Mouse (Mus musculus) adipocyte (in vitro differentiated cells): ENCODE data around the gene Prkag2.

Experiments
- DNase-seq: peaks from one replicate; pipeline ENCODE4 v3.0.0-alpha.2; 2016; ENCODE audit warnings: low spot score

Gene Prkag2

DNA sequence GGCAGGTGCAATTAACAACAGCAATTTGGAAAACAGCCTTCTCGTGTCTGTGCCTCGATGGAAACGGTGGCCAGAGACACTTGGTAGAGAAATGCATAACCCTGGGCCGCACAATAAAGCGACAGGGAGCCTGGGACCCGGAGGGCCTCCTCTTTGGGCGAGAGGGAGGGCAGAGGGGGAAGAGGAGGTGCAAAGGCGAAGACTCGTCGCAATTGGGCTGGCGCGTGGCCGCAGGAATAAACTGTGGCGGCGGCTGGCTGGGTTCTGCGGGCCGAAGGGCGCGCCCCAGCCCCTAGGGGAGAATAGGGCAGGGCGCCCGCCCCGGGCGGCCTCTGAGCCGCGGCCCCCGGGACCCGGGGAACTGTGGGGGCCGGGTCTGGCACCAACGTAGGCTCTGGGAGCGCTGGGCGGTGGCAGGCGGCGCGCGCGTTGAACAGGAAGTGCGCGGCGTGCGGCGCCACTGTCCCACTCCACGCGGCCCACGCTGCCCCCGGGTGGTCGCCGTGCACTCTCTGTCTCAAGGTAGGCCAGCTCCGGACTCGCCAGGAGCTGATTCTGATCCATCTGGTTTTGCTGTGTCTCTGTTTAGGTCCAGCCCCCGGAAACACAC is at the start of gene Prkag2:
Gene Prkag2, minus strand, starts transcription at position 127 of the 610 bp plus-strand sequence.
- DNase-seq = no peak

DNA sequence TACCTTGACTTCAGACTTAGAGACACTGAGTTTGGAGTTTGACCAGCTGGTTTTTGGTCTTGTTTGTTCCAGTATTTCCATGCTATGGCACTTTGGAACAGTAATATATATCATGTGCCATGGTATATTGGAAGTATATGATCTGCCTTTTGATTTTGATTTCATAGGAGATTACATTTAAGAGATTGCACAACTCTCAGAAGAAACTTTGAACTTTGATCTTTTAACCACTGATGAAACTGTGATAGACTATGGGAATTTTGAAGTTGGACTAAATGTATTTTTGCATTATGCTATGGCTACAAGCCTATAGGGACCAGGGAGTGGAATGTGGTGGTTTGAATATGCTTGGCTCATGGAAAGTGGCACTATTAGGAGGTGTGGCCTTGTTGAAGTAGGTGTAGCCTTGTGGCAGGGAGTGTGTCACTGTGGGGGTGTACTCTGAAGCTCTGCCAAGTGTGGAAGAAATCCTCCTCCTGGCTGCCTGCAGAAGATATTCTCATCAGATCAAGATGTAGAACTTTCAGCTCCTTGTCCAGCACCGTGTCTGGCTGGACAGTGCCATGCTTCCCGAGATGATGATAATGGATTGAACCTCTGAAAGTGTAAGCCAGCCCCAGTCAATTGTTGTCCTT is 49.0 kb upstream of the Prkag2 start:
- no peak for DNase-seq

DNA sequence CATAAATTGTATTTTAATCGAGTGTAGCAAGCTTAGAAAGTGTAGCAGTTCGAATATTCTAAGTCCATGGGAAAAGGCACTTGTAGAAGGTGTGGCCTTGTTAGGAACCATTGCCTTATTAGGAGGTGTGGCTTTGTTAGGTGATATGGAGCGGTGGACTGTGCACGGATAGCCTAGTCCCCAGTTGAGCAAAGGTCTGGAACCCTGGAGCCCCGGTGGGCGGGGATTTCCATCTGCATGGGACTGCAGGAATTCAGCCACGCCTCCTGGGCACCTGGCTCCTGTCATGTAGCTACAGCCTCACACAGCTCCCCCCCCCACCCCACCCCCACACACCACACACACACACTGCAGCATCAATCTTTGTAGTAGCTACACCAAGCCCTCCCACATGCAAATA is 46.3 kb upstream of the Prkag2 start:
- DNase-seq = no peak

DNA sequence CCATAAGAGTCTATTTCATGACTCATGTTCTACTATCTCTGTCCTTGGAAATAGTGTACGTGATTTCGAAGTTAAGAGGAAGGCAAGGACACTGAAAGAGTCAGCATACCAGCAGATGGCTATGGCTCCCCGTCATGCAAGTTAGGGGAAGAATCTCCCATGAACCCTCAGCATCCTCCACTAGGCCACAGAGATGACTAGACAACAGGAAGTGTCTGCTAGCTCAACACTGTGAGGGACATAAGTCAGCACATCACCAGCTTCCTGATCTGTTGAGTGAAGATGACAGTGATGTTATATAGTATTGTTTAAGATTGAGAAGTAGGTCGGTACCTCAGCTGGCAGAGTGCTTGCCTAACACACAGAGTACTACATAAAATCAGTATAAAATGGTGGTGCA is 27.4 kb upstream of the Prkag2 start:
- no peak for DNase-seq

DNA sequence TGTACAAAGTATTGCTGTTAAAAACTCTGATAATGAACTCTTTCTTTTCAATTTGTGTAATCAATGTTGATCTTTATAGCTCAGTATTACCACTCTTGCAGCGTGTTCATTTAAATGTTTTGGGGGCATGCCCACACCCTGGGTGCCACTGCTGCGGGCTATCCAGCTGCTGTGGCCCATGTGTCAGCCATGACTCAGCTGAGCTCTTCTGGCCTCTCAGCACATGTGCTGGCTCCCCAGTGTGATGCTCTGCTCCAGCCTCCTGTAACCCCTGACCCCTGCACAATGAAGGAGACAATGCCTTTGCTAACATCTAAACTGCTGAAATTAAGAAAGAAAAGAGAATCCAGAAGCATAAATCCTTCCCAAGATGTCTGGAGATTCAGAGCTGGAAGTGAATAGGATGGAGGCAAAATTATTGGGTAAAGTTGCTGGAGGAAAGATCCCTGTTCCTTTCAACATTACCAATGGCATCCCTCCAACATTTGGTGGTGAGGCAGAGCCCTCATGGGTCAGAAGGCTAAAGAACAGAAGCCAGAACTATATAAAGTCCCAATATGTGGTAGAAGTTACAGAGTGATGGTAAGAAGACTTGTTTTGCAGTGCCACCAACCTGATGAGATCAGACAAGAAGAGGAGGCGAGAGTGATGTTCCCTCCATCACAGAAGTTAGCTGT is 25.6 kb upstream of the Prkag2 start:
- DNase-seq = peak; percentile 74

DNA sequence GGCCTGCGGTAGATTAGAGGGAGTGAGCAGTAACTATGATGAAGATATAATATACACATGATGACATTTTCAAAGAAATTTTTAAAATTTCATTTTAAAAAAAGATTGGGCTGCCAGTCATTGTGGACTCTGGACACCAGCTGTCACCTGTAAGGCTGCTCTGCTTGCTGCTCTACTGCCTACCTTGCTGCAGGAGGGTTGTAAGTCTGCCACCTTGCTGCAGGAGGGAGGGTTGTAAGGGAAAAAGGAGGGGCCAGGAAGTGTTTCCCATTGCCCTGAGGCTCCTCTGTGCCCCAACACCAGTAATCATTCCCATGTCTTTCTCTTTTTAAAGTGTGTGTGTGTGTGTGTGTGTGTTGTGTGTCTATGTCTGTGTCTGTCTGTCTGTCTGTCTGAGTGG is 22.1 kb upstream of the Prkag2 start:
- DNase-seq = no peak

DNA sequence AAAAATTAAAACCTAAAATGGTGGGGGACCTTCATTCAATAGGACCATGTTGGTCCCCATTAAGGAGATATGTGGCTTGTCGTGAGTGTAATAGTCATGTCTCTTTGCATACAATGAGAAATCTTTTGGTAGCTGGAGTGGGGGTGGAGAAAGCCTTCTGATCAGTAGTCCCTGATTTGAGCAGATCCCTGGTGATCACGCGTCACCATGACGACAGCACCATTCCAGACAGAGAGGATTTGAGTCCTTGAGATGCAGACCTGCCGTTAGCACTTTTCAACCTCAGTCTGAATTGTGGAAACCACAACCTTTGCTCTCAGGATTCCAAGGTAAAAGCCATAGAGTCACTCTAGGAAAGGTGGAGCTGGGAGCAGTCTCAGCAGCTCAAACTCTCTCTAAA is 18.7 kb upstream of the Prkag2 start:
- DNase-seq = no peak

DNA sequence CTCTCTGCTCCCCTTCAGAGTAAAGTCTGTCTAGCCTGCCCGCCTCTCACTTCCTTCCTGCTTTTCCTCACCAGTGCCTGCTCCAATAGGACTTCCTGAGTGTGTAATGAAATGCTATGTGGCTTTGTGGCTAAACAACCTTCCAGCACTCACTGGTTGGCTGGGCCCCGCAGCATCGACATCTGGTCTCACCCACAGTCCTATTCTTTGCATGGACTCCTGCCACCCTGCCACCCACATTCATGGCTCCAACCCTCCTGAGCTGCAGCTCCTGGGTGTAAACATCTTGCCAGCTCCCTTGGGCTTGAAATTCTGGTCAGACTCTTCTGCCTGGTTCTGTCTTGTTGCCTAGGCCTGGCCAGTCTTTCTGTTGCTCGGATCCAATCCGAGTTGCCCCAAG is 15.6 kb upstream of the Prkag2 start:
- no peak for DNase-seq

DNA sequence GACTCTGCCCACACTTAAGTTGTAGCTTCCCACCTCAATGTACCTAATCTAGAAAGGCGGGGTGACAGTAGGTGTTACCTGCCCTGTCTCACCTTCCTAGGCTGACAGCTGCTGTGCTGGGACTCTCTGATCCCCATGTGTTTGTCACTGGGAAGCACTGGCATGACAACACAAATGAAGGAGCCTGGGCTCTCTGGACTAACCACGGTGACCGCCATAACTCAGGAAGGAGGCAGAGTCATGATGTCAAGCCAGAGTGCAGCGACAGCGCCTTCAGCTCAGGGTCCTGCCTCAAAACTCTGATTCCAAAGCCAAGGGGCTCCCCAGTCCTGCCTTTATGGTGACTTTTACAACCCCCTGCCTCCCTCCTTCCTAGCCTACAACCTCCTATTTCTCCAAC is 14.8 kb upstream of the Prkag2 start:
- DNase-seq = no peak

DNA sequence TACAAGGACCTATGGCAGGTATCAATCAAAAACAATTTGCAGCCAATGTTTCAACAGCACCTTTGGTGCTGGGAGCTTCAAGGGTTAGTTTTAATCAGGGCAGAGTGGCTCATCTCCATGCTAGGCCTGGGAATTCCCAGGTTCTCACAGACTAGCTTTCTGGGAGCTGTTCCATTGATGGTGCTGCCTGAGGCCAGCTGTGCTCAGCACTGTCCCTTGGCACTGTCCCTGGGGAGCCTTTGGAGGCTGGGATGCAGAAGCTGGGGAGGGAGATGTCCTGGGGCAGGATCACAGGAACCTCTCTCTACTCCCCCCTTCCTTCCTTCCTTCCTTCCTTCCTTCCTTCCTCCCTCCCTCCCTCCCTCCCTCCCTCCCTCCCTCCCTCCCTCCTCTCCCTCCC is 13.7 kb upstream of the Prkag2 start:
- peak; percentile 53 for DNase-seq

DNA sequence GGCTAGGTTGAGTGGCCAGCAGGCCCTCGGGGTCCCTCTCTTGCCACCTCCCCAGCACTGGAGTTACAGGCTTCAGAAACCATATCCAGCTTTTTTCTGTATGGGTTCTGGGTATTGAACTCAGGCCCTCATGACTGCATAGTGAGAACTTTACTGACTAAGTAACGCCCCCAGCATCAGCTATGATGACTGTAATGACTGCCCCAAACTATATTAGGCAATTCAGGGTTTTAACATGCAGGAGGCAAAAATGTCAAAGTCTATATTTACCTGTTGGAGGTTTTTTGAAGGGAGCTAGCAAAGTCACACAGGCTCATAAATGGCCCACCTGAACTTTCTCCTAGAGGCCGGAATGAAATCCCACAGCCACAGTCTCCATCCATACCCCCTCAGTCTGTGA is 9.9 kb upstream of the Prkag2 start:
- DNase-seq = no peak

DNA sequence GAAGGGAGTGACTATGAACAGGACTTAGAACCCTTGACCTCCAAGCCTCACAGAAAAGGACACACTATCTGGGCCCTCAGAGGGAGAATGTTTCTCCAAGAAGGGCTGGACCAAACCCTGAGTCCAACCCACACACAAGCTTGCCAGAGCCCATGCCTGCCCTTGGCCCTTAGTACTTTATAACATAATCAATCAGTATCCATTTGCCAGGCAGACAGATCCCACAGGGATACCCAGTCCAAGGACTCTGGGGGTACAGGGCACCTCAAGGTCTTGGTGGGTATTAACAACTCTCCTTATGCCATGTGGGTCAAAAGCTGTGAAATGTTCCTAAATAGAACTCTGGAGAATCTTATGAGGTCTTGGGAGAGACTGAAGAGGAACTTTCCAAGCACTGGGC is 5.3 kb upstream of the Prkag2 start:
- DNase-seq = no peak

DNA sequence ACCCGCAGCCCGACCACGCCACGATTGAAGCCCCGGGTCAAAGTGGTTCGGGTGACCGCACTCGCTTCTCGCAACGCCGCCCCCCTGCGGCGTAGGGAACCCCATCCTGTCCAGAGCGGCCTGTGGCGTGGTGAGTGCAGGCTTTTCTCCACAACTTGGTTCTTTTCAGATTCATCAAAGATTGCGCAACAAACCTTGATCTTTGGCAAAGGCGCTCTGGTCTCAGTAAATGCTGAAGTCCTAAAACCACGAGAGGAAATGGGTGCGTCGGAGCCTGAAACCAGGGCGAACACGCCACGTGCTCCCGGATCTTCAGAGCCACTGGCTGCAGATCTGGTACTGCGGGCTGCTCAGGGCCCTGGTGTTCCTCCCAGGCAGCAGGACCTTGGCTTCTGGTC is 683 bp upstream of the Prkag2 start:
- DNase-seq = no peak

DNA sequence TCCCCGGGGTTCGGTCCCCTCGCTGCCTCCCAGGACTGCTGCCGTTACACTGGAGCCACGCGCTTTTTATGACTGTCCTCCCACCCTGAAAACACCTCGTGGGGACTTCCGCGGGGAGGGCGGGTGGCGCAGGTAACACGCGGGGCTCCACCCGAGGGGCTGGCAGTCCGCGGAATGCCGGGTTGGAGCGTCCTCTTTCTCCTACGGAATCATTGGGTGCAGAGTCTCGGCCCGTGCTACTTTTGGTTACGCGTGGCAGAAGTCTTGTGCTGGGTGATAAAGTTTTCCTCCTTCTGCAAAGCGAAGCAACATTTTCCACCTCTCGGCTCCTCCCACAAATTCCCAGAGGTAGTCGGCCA is 306 bp downstream of the Prkag2 start:
- no peak for DNase-seq

DNA sequence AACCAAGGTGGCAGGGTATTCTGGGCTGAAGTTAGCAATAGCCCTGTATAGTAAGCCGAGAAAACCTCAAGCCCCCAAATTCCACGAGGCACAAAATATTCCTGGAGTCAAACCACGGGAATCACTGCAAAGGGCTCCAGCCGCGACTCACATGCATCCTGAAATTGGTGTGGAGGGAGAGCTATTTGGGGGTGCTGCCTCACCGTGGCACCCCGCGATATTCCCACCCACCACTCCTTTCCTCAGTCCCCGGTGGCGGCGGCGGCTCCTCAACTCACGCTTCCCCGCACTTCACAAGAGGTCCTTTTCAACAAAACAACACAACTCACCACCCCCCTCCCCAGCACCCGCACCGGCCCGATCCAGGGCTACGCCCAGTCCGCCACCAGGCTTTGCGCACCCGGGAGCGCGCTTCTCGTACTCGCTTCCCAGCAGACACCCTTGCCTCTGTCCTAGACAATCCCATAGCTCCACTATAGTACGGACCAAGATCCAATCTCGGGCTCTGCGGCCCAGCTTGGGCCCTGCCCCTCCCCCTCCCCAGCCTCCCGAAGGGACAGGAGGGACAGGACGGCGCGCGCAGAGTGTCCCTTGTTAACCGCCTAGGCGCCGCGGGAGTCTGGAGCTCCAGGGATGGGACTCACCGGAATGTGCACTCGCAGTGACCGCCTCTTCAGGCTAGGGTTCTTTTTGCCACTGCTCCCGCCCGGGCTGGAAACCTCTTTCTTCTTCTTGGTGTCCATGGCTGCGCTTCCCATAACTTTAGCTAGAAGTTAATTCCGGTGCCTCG is 880 bp downstream of the Prkag2 start:
- DNase-seq = no peak

DNA sequence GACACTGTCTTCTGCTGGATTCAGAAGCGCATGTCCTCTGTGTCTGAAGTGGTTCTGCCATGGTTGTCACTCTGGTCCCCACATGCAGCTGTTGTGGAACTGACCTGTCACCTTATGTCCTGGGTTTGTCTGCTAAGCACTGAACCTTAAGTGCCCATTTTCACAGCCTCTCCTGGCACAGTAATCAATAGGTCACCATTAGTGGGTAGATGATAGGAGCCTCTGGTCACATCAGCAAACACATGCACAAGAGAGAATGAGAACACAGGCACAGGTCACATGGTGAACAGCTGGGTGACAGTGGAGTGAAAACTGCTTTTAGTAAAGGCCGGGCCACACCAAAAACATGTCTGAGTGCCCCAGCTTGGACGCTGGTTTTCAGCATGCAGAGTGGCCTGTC is 2.6 kb downstream of the Prkag2 start:
- DNase-seq = no peak

DNA sequence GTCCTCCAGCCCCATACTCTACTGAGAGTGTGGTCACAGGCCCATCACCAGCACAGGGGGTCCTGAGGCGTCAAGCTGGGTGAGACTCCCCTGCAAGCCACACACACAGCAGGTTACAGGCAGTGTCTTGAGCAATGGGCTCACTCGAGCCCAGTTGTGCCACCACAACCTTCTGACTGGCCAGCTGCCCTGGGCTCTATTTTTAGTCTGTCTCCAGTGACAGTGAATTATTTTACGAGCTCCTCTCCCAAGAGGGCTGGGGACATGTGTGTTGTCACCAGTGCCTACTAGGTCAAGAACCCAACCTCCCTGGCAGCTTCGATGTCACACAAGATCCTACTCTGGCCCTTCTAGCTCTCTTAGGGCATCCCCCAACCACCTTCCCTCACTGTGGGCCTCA is 4.0 kb downstream of the Prkag2 start:
- peak; percentile 94 for DNase-seq

DNA sequence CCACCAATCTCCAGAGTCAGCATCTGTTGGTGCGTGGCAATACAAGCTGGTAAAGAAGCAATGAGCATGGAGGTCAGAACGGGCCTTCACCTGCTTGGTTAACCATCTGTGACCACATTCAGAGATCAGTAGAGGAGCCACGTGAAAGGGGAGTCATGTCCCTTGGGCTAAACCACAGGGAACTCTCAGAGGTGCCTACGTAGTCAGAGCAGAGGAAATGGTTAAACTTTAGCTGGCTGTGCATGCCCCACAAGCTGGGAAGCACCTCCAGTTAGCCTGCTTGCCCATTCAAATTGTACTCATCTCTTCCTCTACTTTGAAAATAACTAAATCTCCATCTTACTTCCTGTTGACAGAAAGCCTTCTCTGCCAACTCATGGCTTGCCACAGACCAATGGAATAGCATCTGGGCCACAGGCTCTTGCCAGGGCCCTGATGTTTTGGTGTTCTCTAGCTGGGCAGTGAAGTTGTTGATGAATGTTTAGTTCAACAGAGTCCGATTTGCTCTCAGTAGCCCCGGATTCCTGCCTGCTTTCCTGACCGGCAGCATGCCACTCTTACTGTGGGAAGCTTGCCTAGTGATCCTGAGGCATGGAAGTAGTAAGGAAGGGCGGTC is 7.7 kb downstream of the Prkag2 start:
- peak; percentile 66 for DNase-seq

DNA sequence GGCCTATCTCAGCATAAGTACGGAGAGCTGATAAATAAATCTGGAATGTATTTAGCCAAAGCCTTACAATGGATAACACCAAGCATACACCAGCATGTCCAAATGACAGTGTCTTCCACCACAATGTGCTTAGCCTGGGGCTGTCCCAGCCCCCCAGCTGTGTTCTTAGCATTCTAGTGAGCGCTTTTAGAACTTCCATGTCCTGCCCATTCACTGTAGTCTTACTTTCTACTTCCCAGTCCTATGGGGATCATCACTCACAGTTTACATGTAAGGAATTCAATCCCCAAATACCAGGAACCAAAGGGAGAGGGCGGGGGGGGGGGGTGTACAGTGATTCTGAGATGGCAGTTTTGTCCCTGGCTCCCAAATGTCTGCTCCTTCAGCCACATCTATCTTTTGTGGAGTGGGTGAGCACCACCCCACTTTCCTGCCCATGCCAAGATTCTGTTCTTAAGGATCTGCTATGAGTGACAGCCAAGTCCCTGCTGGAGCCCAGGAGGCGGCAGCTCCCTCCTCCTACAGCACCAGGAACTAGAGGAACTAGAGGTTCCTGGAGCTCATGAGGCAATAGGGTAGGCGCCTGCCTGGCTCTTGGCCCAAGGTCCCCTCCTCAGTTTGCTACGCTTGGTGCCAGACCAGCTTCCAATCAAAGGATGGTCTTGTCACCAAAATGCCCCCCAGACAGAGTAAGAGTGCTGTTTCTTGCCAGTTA is 11.0 kb downstream of the Prkag2 start:
- no peak for DNase-seq

DNA sequence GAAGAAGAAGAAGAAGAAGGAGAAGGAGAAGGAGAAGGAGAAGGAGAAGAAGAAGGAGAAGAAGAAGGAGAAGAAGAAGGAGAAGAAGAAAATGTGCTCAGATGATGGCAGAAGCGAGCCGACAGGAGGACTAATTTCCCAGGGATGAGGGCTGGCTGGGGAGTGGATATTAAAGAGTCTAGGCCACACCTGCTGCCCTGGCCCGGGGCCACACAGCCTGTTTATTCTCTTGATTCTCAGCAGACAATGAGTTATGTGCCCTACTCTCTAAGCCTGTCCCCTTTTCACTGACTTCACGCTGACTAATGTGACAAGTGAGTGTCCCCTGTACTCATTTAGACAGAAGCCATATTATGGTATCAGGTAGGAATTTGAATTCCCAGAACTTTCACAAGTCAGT is 11.8 kb downstream of the Prkag2 start:
- no peak for DNase-seq

DNA sequence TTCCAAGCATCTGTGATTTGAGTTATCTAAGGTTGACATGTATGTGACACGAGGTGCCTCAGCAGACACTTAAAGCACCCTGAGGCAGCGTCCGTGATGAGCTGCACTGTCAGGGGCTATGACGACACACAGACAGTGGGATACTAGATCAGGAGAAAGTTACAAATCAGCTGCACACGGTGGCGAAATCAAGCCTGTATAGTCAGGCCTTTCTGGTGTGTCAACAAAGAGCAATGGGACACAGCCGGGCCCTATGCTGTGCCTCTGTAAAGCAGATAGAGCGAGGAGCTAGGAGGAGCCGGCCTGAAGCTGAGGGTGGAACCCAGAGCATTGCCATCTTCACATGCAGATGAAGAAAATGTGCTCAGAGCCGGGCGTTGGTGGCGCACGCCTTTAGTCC is 12.3 kb downstream of the Prkag2 start:
- no peak for DNase-seq

DNA sequence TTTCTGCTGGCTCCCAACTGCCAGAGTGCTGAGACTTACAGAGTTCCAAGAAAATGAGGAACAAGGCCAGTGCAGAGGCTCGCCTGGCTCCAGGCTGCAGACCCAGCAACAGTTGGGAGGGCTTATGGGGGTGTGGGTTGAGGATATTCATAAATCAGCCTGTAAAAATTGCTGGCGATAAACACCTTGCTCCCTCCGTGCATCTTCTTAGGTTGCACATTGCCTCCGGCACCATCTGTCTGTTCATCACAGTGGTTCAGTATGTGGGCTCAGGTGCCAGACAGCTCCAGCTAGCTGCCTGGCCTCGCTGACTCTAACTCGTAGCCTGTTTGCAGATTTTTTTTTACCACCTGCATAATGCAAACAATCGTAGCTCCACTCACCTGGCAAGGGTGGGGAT is 13.4 kb downstream of the Prkag2 start:
- DNase-seq = no peak
